10 mouse cellular contexts compared by ENCODE assay signal in the genomic region with DNA sequence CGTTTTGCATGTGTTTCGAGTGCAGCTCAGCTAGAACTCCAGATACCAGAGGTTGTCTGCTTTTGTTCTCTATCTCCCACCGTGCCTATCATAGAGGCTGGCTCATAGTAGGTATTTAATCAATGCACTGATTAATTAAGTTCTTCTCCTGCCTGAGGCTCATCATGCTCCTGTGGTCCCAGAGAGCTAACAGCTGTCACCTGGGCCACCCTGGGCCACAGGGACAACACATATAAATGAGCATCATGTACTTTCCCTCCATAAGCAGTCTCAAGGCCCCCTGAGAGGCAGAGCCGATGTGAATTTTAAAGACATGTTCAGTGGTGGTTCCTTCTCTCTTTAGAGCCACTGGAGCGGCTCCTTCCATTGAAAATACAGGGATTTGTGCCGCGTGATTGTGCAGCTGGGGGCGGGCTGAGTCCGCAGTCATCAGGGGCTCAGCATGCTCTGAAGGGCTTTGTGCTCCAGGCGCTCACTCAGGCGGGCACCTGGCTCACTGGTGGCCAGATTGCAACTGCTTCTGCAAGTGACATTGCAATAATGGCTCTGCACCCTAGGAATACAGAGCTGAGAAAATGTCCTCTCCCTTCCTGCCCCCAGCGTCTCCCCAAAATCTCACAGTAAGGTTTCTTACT.
A peak's percentile ranks its signal among the peaks of the same experiment; 100 is the strongest.
DNase-seq lines count a peak whose midpoint lies in the region; ATAC-seq and TF ChIP-seq lines count a peak whose summit lies in the region.
"Had no signal": no experiment of that assay in that cellular context is flagged by ENCODE, and none has a peak within 500 bp of the region (broad histone marks: within the 10 kb centered on the region; RNA-seq: fewer than 3 reads in every experiment).

No protein-coding gene starts in this region.

- no peak overlapping the region for H3K4me2 ChIP-seq in kidney, embryonic 16.5 days (replicated peaks; ENCODE audit: low read depth, low read length)
- H3K4me2 ChIP-seq in embryonic facial prominence, embryonic 11.5 days (ENCODE audit: low read depth, low read length) = no peak overlapping the region
- peak overlapping the region; percentile 35 for H3K4me2 ChIP-seq in hindbrain, postnatal 0 days (ENCODE audit: low read depth, low read length)
- peak overlapping the region; percentile 18; the same call in 1 of the 2 replicates for H3K4me2 ChIP-seq in neural tube, embryonic 12.5 days (replicated peaks)
- H3K4me2 ChIP-seq: liver, embryonic 11.5 days had no signal

- H3K4me1 ChIP-seq in kidney, embryonic 16.5 days (ENCODE audit: insufficient read depth, low read length) = peaks cover 13% of the 10 kb centered on the region; the same call in 1 of the 2 replicates
- H3K4me1 ChIP-seq in embryonic facial prominence, embryonic 11.5 days (ENCODE audit: control insufficient read depth, insufficient read depth, low read length) = no peaks in the 10 kb centered on the region
- H3K4me1 ChIP-seq in hindbrain, postnatal 0 days (ENCODE audit: insufficient read depth, low read length) = peaks cover 18% of the 10 kb centered on the region
- peaks cover 25% of the 10 kb centered on the region for H3K4me1 ChIP-seq in neural tube, embryonic 12.5 days

- intact Hi-C loops in gastrocnemius, postnatal 14 days (cut with DNase I; ENCODE audit: low total_unique reads) = no loop called here

- H3K9ac ChIP-seq in kidney, embryonic 16.5 days (replicated peaks; ENCODE audit: low read length) = no peak overlapping the region
- no peak overlapping the region for H3K9ac ChIP-seq in embryonic facial prominence, embryonic 11.5 days (replicated peaks; ENCODE audit: low read length)
- no peak overlapping the region for H3K9ac ChIP-seq in hindbrain, postnatal 0 days (replicated peaks; ENCODE audit: low read length)
- no peak overlapping the region for H3K9ac ChIP-seq in neural tube, embryonic 12.5 days

- no peak for TF ChIP-seq CTCF in hindbrain, postnatal 0 days (IDR thresholded peaks at IDR 0.05; ENCODE audit: low read depth)

- H3K4me3 ChIP-seq in kidney, embryonic 16.5 days (ENCODE audit: low read length) = no peak overlapping the region
- H3K4me3 ChIP-seq in embryonic facial prominence, embryonic 11.5 days (ENCODE audit: low read depth, low read length) = no peak overlapping the region
- H3K4me3 ChIP-seq in hindbrain, postnatal 0 days (ENCODE audit: low read length) = no peak overlapping the region
- no peak overlapping the region for H3K4me3 ChIP-seq in neural tube, embryonic 12.5 days

- H3K27me3 ChIP-seq in kidney, embryonic 16.5 days (ENCODE audit: insufficient read depth, low read length) = no peaks in the 10 kb centered on the region
- no peaks in the 10 kb centered on the region for H3K27me3 ChIP-seq in embryonic facial prominence, embryonic 11.5 days (ENCODE audit: control insufficient read depth, insufficient read depth, low read length)
- H3K27me3 ChIP-seq in hindbrain, postnatal 0 days (ENCODE audit: insufficient read depth, low read length) = no peaks in the 10 kb centered on the region
- no peaks in the 10 kb centered on the region for H3K27me3 ChIP-seq in neural tube, embryonic 12.5 days (replicated peaks)

- DNase-seq in kidney, adult 11 months = no peak
- peak; percentile 43 for DNase-seq in embryonic facial prominence, embryonic 11.5 days (ENCODE audit: low spot score)
- DNase-seq in hindbrain, postnatal 0 days (ENCODE audit: low spot score) = peak; percentile 65
- no peak for DNase-seq in gastrocnemius, postnatal 14 days
- no peak for DNase-seq in ovary, postnatal 14 days (ENCODE audit: low spot score)
- DNase-seq in heart, adult 8-10 months (ENCODE audit: low spot score) = no peak

- WGBS in kidney, embryonic 16.5 days = 53% methylated on average over 12 of the region's 12 CpGs
- WGBS in embryonic facial prominence, embryonic 11.5 days = 26% methylated on average over 12 of the region's 12 CpGs
- WGBS in hindbrain, postnatal 0 days = 9% methylated on average over 12 of the region's 12 CpGs
- WGBS in neural tube, embryonic 12.5 days = 20% methylated on average over 12 of the region's 12 CpGs

- no peak overlapping the region for H3K27ac ChIP-seq in kidney, embryonic 16.5 days (ENCODE audit: low read length)
- no peak overlapping the region for H3K27ac ChIP-seq in embryonic facial prominence, embryonic 11.5 days (replicated peaks; ENCODE audit: low read depth, low read length)
- H3K27ac ChIP-seq in hindbrain, postnatal 0 days = peak overlapping the region; percentile 42
- H3K27ac ChIP-seq in neural tube, embryonic 12.5 days = no peak overlapping the region; the same call in 1 of the 2 replicates

- no peaks in the 10 kb centered on the region for H3K36me3 ChIP-seq in kidney, embryonic 16.5 days (ENCODE audit: insufficient read depth, low read length)
- no peaks in the 10 kb centered on the region for H3K36me3 ChIP-seq in embryonic facial prominence, embryonic 11.5 days (replicated peaks; ENCODE audit: control insufficient read depth, insufficient read depth, low read depth, low read length)
- no peaks in the 10 kb centered on the region for H3K36me3 ChIP-seq in hindbrain, postnatal 0 days (ENCODE audit: insufficient read depth, low read length)
- no peaks in the 10 kb centered on the region for H3K36me3 ChIP-seq in neural tube, embryonic 12.5 days

- peak; percentile 63; the same call in 1 of the 2 replicates for ATAC-seq in kidney, embryonic 16.5 days (ENCODE audit: low FRiP score, low TSS enrichment)
- ATAC-seq in embryonic facial prominence, embryonic 11.5 days (replicated peaks; ENCODE audit: insufficient number of reproducible peaks, low FRiP score, low TSS enrichment, low read depth) = peak; percentile 83
- peak; percentile 65; the same call in 1 of the 2 replicates for ATAC-seq in hindbrain, postnatal 0 days
- ATAC-seq in neural tube, embryonic 12.5 days (ENCODE audit: low FRiP score, low read depth) = peak; percentile 87
- ATAC-seq: inflammation-experienced regulatory T-cells, adult 6 months had no signal

- no peaks in the 10 kb centered on the region for H3K9me3 ChIP-seq in kidney, embryonic 16.5 days (ENCODE audit: low read length)
- H3K9me3 ChIP-seq in embryonic facial prominence, embryonic 11.5 days (replicated peaks; ENCODE audit: control insufficient read depth, low read length) = no peaks in the 10 kb centered on the region
- H3K9me3 ChIP-seq in hindbrain, postnatal 0 days (ENCODE audit: low read length) = no peaks in the 10 kb centered on the region
- no peaks in the 10 kb centered on the region for H3K9me3 ChIP-seq in neural tube, embryonic 12.5 days

Comparison
In these comparisons a context has a peak if more than half of its experiments do, and no peak if none do; other contexts are left out.
1. H3K4me2 ChIP-seq: peak in hindbrain, postnatal 0 days (single experiment) and neural tube, embryonic 12.5 days (single experiment); none in kidney, embryonic 16.5 days (single experiment) and embryonic facial prominence, embryonic 11.5 days (single experiment).
2. DNase-seq: peak in embryonic facial prominence, embryonic 11.5 days (single experiment) and hindbrain, postnatal 0 days (single experiment); none in kidney, adult 11 months (single experiment), gastrocnemius, postnatal 14 days (single experiment), ovary, postnatal 14 days (single experiment) and heart, adult 8-10 months (single experiment).
3. Peak in every context shown above with its lines, with median percentiles within 50 percentile points of each other: ATAC-seq.